Mouse (Mus musculus) stomach, embryonic 14.5 days (tissue): ENCODE measurements at regions not wholly inside any gene's neighbourhood (a gene's known extent, or its start where the extent isn't known, plus 50 kb on each side); places are given as distances from the start of the nearest gene placed in this dataset.

ENCODE experiments used
- ATAC-seq: fragments of 200-750 bp; cut with Nextera tagmentation; 2 replicates; pipeline ENCODE4 v1.8.0; 2017; ENCODE audit warnings: low read depth, moderate TSS enrichment; ENCODE audit not compliant: insufficient number of reproducible peaks, insufficient read depth, low FRiP score
- H3K27ac ChIP-seq: fragments of 300-500 bp; sonication (generic); 2 replicates; pipeline ENCODE4 v1.5.1; 2014; ENCODE audit warnings: mild to moderate bottlenecking, low read length, moderate library complexity, mixed read lengths
- H3K27me3 ChIP-seq: fragments of 300-500 bp; sonication (generic); 2 replicates; pipeline ENCODE4 v1.6.1; 2014; ENCODE audit warnings: low read length, control low read depth, mixed read lengths; ENCODE audit not compliant: control insufficient read depth, insufficient read depth
- H3K36me3 ChIP-seq: fragments of 300-500 bp; sonication (generic); 2 replicates; pipeline ENCODE4 v1.6.1; 2014; ENCODE audit warnings: mild to moderate bottlenecking, control low read depth, low read length, moderate library complexity, mixed read lengths; ENCODE audit not compliant: control insufficient read depth, insufficient read depth
- H3K4me1 ChIP-seq: fragments of 300-500 bp; sonication (generic); 2 replicates; pipeline ENCODE4 v1.6.1; 2014; ENCODE audit warnings: low read length, control low read depth, mixed read lengths; ENCODE audit not compliant: control insufficient read depth, insufficient read depth
- H3K4me2 ChIP-seq: fragments of 300-500 bp; sonication (generic); replicated peaks from 2 replicates; pipeline ENCODE4 v1.6.1; 2014; ENCODE audit warnings: low read depth, low read length, control low read depth
- H3K4me3 ChIP-seq: fragments of 300-500 bp; sonication (generic); 2 replicates; pipeline ENCODE4 v1.5.1; 2014; ENCODE audit warnings: low read depth, low read length, control low read depth
- H3K9ac ChIP-seq: fragments of 300-500 bp; sonication (generic); replicated peaks from 2 replicates; pipeline ENCODE4 v1.6.1; 2014; ENCODE audit warnings: low read depth, mild to moderate bottlenecking, control low read depth, low read length, moderate library complexity, mixed read lengths
- H3K9me3 ChIP-seq: fragments of 300-500 bp; sonication (generic); 2 replicates; pipeline ENCODE4 v1.6.1; 2016; ENCODE audit warnings: low read depth, low read length, control low read depth; ENCODE audit not compliant: control insufficient read depth
- WGBS: fragments of 180-500 bp; shearing (Covaris S2); extraction: QIAGEN DNeasy Blood & Tissue Kit; methylation state at CpG from one replicate; pipeline ENCODE4 v1.1.7; 2014; 5-methylcytosine and 5-hydroxymethylcytosine counted together

DNA sequence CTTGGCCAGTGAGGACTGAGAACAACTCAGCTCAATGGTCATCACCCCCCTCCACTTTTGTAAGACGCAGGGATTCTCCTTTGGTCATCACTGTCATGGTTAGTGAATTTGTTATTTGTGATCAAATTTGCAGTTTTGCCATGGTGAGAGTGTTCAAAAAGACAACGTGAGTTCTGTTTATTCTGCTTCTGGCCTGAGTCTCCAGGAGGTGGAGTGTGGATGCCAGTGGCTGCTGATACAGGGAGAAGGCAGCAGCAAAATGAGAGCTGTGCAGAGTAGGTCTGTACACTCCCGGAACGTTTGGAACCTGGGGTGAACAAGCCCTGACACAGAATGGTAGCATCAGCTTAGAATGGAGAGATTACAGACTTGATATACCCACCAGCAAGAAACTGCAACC lies 229.1 kb downstream of the Btg1 start:
- Histone ChIP-seq H3K4me2 (no peak overlapping the region), H3K36me3 (no peaks in the 10 kb centered on the region), H3K27ac (no peak overlapping the region), H3K4me3 (no peak overlapping the region), H3K9me3 (no peaks in the 10 kb centered on the region), H3K4me1 (no peaks in the 10 kb centered on the region), H3K27me3 (no peaks in the 10 kb centered on the region), H3K9ac (no peak overlapping the region)
- no peak for ATAC-seq
- WGBS = 65% methylated on average over 4 of the region's 4 CpGs

- no peaks in the 10 kb centered on the region for H3K36me3 ChIP-seq
- H3K9ac ChIP-seq = no peak overlapping the region
- no peaks in the 10 kb centered on the region for H3K4me1 ChIP-seq
- no peak overlapping the region for H3K4me3 ChIP-seq
- 66% methylated on average over 6 of the region's 6 CpGs for WGBS
- no peak overlapping the region for H3K4me2 ChIP-seq
- H3K9me3 ChIP-seq = no peaks in the 10 kb centered on the region
- no peak overlapping the region for H3K27ac ChIP-seq
- no peaks in the 10 kb centered on the region for H3K27me3 ChIP-seq
- no peak for ATAC-seq
These were observed 230.2 kb downstream of the Btg1 start for GRCm38 (mm10) chr10:96847028-96847427.

- H3K27me3 ChIP-seq = no peaks in the 10 kb centered on the region
These were observed 230.8 kb downstream of the Btg1 start for GRCm38 (mm10) chr10:96847433-96848165.

GRCm38 (mm10) chr10:96848496-96848895 lies 231.7 kb downstream of the Btg1 start:
- Histone ChIP-seq H3K9ac (no peak overlapping the region), H3K4me2 (no peak overlapping the region), H3K4me3 (no peak overlapping the region), H3K27me3 (no peaks in the 10 kb centered on the region), H3K27ac (no peak overlapping the region), H3K4me1 (no peaks in the 10 kb centered on the region), H3K36me3 (no peaks in the 10 kb centered on the region), H3K9me3 (no peaks in the 10 kb centered on the region)
- WGBS = 84% methylated on average over 2 of the region's 2 CpGs
- ATAC-seq = no peak

More at GRCm38 (mm10) chr10:96847433-96848165, 230.8 kb downstream of the Btg1 start:
- Histone ChIP-seq H3K9ac (no peak overlapping the region), H3K36me3 (no peaks in the 10 kb centered on the region), H3K4me1 (no peaks in the 10 kb centered on the region), H3K9me3 (no peaks in the 10 kb centered on the region), H3K27ac (no peak overlapping the region), H3K4me2 (no peak overlapping the region), H3K4me3 (no peak overlapping the region)
- WGBS = 67% methylated on average over 5 of the region's 5 CpGs
- ATAC-seq = no peak

DNA sequence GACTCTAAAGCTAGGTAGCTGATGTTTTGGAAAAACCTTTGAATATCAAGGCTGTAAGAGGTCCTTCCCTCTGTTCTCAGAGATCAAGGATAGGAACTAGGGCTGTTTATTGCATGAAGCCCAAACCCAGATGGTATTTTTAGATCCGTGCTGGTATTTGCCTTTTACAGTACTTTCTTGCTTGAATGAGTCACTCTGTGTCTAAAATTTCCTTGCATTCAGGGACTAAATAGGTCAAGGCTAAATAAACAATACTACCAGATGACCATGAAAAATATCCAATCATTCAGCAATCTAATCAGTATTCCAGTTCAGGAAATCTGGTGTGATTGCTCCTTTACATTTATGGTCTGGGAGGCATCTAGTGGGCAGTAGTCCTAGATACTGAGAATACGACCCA lies 243.6 kb downstream of the Btg1 start:
- Histone ChIP-seq H3K27me3 (no peaks in the 10 kb centered on the region), H3K36me3 (no peaks in the 10 kb centered on the region), H3K27ac (no peak overlapping the region), H3K4me3 (no peak overlapping the region), H3K4me2 (no peak overlapping the region), H3K4me1 (no peaks in the 10 kb centered on the region), H3K9ac (no peak overlapping the region), H3K9me3 (no peaks in the 10 kb centered on the region)
- 84% methylated on average over 2 of the region's 2 CpGs for WGBS
- ATAC-seq = no peak

DNA sequence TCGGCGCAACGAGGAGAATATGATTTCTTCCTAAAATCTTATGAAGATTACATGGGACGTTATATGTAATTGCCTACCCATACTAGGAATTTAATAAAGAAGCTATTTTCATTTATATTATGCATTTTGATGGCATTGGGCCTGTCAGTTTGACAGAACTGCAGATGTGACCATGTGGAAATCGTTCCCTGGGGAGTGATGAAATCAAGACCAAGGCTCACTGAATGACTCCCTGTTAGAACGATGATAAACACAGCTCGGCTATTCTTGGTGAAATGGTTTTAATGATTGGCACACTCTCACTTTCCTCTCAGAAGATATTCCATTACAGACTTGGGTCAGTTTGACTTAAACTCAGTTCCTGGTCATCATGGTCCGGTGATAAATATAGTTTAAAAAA lies 246.4 kb downstream of the Btg1 start:
- Histone ChIP-seq H3K27ac (no peak overlapping the region), H3K9me3 (no peaks in the 10 kb centered on the region), H3K4me2 (no peak overlapping the region), H3K4me3 (no peak overlapping the region), H3K9ac (no peak overlapping the region), H3K27me3 (no peaks in the 10 kb centered on the region), H3K36me3 (no peaks in the 10 kb centered on the region), H3K4me1 (no peaks in the 10 kb centered on the region)
- WGBS = 79% methylated on average over 8 of the region's 8 CpGs
- ATAC-seq = no peak

- no peak overlapping the region for H3K4me3 ChIP-seq
- no peaks in the 10 kb centered on the region for H3K4me1 ChIP-seq
- H3K4me2 ChIP-seq = no peak overlapping the region
- no peaks in the 10 kb centered on the region for H3K9me3 ChIP-seq
- no peak overlapping the region for H3K27ac ChIP-seq
- no peak overlapping the region for H3K9ac ChIP-seq
- ATAC-seq = no peak
- H3K27me3 ChIP-seq = no peaks in the 10 kb centered on the region
- H3K36me3 ChIP-seq = no peaks in the 10 kb centered on the region
- 67% methylated on average over 3 of the region's 3 CpGs for WGBS
These were observed 249.7 kb downstream of the Btg1 start for GRCm38 (mm10) chr10:96866468-96866867.

DNA sequence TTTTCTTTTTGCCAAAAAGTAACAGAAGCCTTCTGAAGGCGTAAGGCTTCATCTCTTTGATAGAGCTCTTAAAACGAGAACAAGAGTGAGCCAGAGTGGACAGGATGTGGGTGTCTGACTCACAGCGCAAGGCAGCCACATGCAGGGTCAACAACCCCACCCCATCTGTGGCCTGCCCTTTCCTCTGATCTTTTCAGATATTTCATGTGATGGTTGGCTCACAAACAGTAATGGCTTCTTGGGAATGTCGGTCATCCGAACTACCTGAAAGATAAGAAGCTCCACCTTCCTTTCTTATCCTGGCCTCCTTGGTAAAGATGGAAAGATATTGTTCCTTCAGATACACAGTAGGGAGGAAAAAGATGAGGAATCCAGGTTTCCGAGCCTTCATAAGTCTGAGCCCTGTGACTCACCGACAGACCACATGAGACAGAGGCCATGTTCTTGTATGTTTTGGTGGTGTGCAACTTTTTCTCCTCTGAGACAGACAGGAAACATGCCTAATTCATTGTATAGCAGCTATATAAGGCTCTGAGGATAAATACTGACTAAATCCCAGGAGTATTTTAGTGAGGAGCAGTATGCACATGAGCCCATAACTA lies 254.9 kb downstream of the Btg1 start:
- no peaks in the 10 kb centered on the region for H3K27me3 ChIP-seq
- no peak overlapping the region for H3K27ac ChIP-seq
- H3K4me1 ChIP-seq = no peaks in the 10 kb centered on the region
- no peaks in the 10 kb centered on the region for H3K9me3 ChIP-seq
- H3K4me3 ChIP-seq = no peak overlapping the region
- H3K9ac ChIP-seq = no peak overlapping the region
- 78% methylated on average over 7 of the region's 7 CpGs for WGBS
- no peaks in the 10 kb centered on the region for H3K36me3 ChIP-seq
- no peak for ATAC-seq
- H3K4me2 ChIP-seq = no peak overlapping the region

- H3K4me3 ChIP-seq = no peak overlapping the region
- no peaks in the 10 kb centered on the region for H3K27me3 ChIP-seq
- whole genome bisulfite sequencing = 96% methylated on average over 1 of the region's 1 CpGs
- H3K36me3 ChIP-seq = no peaks in the 10 kb centered on the region
- no peak overlapping the region for H3K9ac ChIP-seq
- no peaks in the 10 kb centered on the region for H3K4me1 ChIP-seq
- H3K27ac ChIP-seq = no peak overlapping the region
- ATAC-seq = no peak
- no peak overlapping the region for H3K4me2 ChIP-seq
- no peaks in the 10 kb centered on the region for H3K9me3 ChIP-seq
These were observed 257.8 kb downstream of the Btg1 start for GRCm38 (mm10) chr10:96874646-96875045.
